11 mouse cellular contexts compared by ENCODE assay signal in the genomic region with DNA sequence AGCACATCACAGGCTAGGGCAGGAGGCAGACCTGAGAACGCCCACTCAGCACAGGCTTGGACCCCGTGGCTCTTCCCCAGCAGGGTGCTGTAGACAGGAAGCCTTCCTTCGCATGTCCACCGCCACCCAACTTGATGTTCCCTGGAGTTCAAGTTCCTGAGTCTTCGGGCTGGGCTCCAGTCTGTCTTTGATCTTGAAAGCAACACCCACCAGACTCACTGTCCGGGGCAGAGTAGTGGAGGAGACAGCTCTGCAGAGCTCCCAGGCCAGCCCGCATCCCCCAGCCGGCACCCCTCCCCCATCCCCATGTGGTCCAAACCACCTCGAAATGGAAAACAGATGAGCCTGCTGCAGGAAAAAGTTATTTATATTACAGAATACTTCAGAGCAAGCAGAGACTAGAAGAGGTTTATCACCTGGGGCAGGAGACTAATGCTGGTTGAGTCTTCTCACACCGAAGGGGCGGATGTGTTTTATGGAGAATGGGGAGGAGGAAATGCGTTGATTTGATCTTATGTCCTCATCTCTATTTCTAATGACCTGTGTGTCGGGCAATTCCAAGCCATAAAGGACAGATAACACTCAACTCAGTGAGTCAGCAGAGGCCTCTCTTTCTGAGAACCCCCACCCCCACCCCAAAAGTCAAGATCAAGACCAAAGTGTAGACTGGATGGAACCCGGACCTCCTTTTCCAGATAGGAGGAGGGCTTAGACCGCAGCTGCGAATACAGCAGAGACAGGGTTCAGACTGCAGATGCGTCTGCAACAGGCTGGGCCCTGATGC.
DNase-seq lines count a peak whose midpoint lies in the region; ATAC-seq lines count a peak whose summit lies in the region.
"Had no signal": no experiment of that assay in that cellular context is flagged by ENCODE, and none has a peak within 500 bp of the region (broad histone marks: within the 10 kb centered on the region; RNA-seq: fewer than 3 reads in every experiment).

No protein-coding gene starts in this region.

- H3K4me2 ChIP-seq in lung, embryonic 16.5 days (ENCODE audit: low read depth, low read length) = 0 out of 2 replicates have a peak overlapping the region, but pooled peaks have one; percentile 14
- H3K4me2 ChIP-seq: liver, embryonic 15.5 days had no signal

- WGBS in lung, embryonic 16.5 days = 31% methylated on average over 17 of the region's 17 CpGs

- H3K9me3 ChIP-seq in lung, embryonic 16.5 days (ENCODE audit: control insufficient read depth, low read length) = no peaks in the 10 kb centered on the region
- H3K9me3 ChIP-seq: liver, embryonic 15.5 days had no signal

- peak; percentile 57 for ATAC-seq in lung, embryonic 16.5 days (ENCODE audit: low read depth)

- H3K27ac ChIP-seq in lung, embryonic 16.5 days (ENCODE audit: low read length) = no peak overlapping the region
- H3K27ac ChIP-seq: liver, embryonic 15.5 days had no signal

- H3K27me3 ChIP-seq in lung, embryonic 16.5 days (ENCODE audit: control insufficient read depth, insufficient read depth, low read depth, low read length) = no peaks in the 10 kb centered on the region
- H3K27me3 ChIP-seq: liver, embryonic 15.5 days had no signal

- H3K36me3 ChIP-seq in lung, embryonic 16.5 days (ENCODE audit: control insufficient read depth, insufficient read depth, low read length) = no peaks in the 10 kb centered on the region
- H3K36me3 ChIP-seq: liver, embryonic 15.5 days had no signal

- H3K9ac ChIP-seq in lung, embryonic 16.5 days (ENCODE audit: low read length) = no peak overlapping the region; the same call in 1 of the 2 replicates
- H3K9ac ChIP-seq: liver, embryonic 15.5 days had no signal

- DNase-seq in gastrocnemius, adult 18-20 months (ENCODE audit: low spot score) = peak; percentile 7
- no peak for DNase-seq in gastrocnemius, adult 8-10 months (ENCODE audit: low spot score in 2 of 2)
- DNase-seq in lung, postnatal 25 days (ENCODE audit: low spot score) = no peak
- DNase-seq in gastrocnemius, postnatal 4 days (ENCODE audit: low spot score in 2 of 2) = peak; percentile 49 to 67
- DNase-seq in mesoderm, embryonic 11.5 days (ENCODE audit: low read depth, low spot score) = peak; percentile 80
- DNase-seq in frontal cortex, postnatal 14 days (ENCODE audit: low spot score in 2 of 2) = no peak
- DNase-seq in adrenal gland, postnatal 4 days (ENCODE audit: low spot score in 2 of 2) = no peak
- DNase-seq: cerebellum, postnatal 36 days; thymus, postnatal 14 days had no signal

- H3K4me3 ChIP-seq in lung, embryonic 16.5 days (ENCODE audit: low read length) = no peak overlapping the region
- H3K4me3 ChIP-seq: liver, embryonic 15.5 days had no signal

- H3K4me1 ChIP-seq in lung, embryonic 16.5 days (replicated peaks; ENCODE audit: control insufficient read depth, insufficient read depth, low read length) = peaks cover 33% of the 10 kb centered on the region
- H3K4me1 ChIP-seq: liver, embryonic 15.5 days had no signal

Comparison
In these comparisons a context has a peak if more than half of its experiments do, and no peak if none do; other contexts are left out.
1. DNase-seq: peak in gastrocnemius, adult 18-20 months (single experiment), gastrocnemius, postnatal 4 days (2 of 2) and mesoderm, embryonic 11.5 days (single experiment); none in gastrocnemius, adult 8-10 months (0 of 2), lung, postnatal 25 days (single experiment), frontal cortex, postnatal 14 days (0 of 2) and adrenal gland, postnatal 4 days (0 of 2).